ENCODE assay signal across 15 mouse cellular contexts in genomic region chr12:26176231-26176662, GRCm38 (mm10).
A peak's percentile ranks its signal among the peaks of the same experiment; 100 is the strongest.
DNase-seq lines count a peak whose midpoint lies in the region; ATAC-seq and TF ChIP-seq lines count a peak whose summit lies in the region.
"Had no signal": no experiment of that assay in that cellular context is flagged by ENCODE, and none has a peak within 500 bp of the region (broad histone marks: within the 10 kb centered on the region; RNA-seq: fewer than 3 reads in every experiment).

No protein-coding gene starts in this region.

- no peaks in the 10 kb centered on the region for H3K27me3 ChIP-seq in embryonic facial prominence, embryonic 14.5 days (replicated peaks; ENCODE audit: control insufficient read depth, insufficient read depth, low read length)
- no peaks in the 10 kb centered on the region for H3K27me3 ChIP-seq in embryonic facial prominence, embryonic 10.5 days (replicated peaks; ENCODE audit: low read depth, poor library complexity, severe bottlenecking)
- H3K27me3 ChIP-seq in heart, embryonic 16.5 days (ENCODE audit: control insufficient read depth, insufficient read depth, low read length), result no peaks in the 10 kb centered on the region
- H3K27me3 ChIP-seq: limb, embryonic 15.5 days; neural tube, embryonic 13.5 days had no signal

- H3K4me1 ChIP-seq in embryonic facial prominence, embryonic 14.5 days (ENCODE audit: control insufficient read depth, insufficient read depth, low read length), result 0 out of 2 replicates have a peak, but pooled peaks cover 5% of the 10 kb centered on the region
- H3K4me1 ChIP-seq in embryonic facial prominence, embryonic 10.5 days, result no peaks in the 10 kb centered on the region
- peaks cover 4% of the 10 kb centered on the region; the same call in 1 of the 2 replicates for H3K4me1 ChIP-seq in heart, embryonic 16.5 days (ENCODE audit: control insufficient read depth, insufficient read depth, low read length)
- H3K4me1 ChIP-seq: limb, embryonic 15.5 days had no signal

- no peak overlapping the region for H3K4me3 ChIP-seq in embryonic facial prominence, embryonic 14.5 days (ENCODE audit: low read depth, low read length)
- no peak overlapping the region for H3K4me3 ChIP-seq in embryonic facial prominence, embryonic 10.5 days
- H3K4me3 ChIP-seq in layer of hippocampus, adult 2 months, result no peak overlapping the region
- H3K4me3 ChIP-seq in heart, embryonic 16.5 days (ENCODE audit: low read length), result peak overlapping the region; percentile 24; the same call in 1 of the 2 replicates
- H3K4me3 ChIP-seq: limb, embryonic 15.5 days; neural tube, embryonic 13.5 days had no signal

- ATAC-seq in embryonic facial prominence, embryonic 14.5 days (ENCODE audit: low read depth), result peak; percentile 33; the same call in 1 of the 2 replicates
- peak; percentile 72; the same call in 1 of the 2 replicates for ATAC-seq in heart, embryonic 16.5 days (replicated peaks; ENCODE audit: extremely low read depth, insufficient read depth, low FRiP score)
- ATAC-seq: hindbrain, embryonic 16.5 days had no signal

- 38% methylated on average over 10 of the region's 10 CpGs for WGBS in embryonic facial prominence, embryonic 14.5 days
- 57% methylated on average over 10 of the region's 10 CpGs for WGBS in embryonic facial prominence, embryonic 10.5 days
- WGBS in heart, embryonic 16.5 days, result 20% methylated on average over 10 of the region's 10 CpGs

- no peak overlapping the region for H3K9ac ChIP-seq in embryonic facial prominence, embryonic 14.5 days (ENCODE audit: low read depth, low read length)
- H3K9ac ChIP-seq in heart, embryonic 16.5 days (ENCODE audit: low read length), result no peak overlapping the region
- H3K9ac ChIP-seq: limb, embryonic 15.5 days; neural tube, embryonic 13.5 days had no signal

- peak; percentile 51 for DNase-seq in embryonic facial prominence, embryonic 14.5 days (ENCODE audit: low spot score)
- no peak for DNase-seq in embryonic facial prominence, embryonic 10.5 days (ENCODE audit: low spot score)
- DNase-seq in layer of hippocampus, adult 2 months (ENCODE audit: low spot score in 2 of 2), result peak; percentile 48 to 51
- DNase-seq in layer of hippocampus, adult 9-10 months (ENCODE audit: low spot score), result no peak
- DNase-seq in cerebellum, adult 11 months, result peak; percentile 61
- DNase-seq in urinary bladder, postnatal 4 days (ENCODE audit: low spot score in 2 of 2), result no peak
- no peak for DNase-seq in spleen, adult 12 weeks (ENCODE audit: low spot score)
- DNase-seq: gastrocnemius, postnatal 25 days; lung, postnatal 14 days; midbrain, embryonic 14.5 days; thymus, adult 2 months had no signal

- H3K9me3 ChIP-seq in embryonic facial prominence, embryonic 14.5 days (ENCODE audit: control insufficient read depth, low read length), result no peaks in the 10 kb centered on the region
- H3K9me3 ChIP-seq in embryonic facial prominence, embryonic 10.5 days, result no peaks in the 10 kb centered on the region
- no peaks in the 10 kb centered on the region for H3K9me3 ChIP-seq in heart, embryonic 16.5 days (replicated peaks; ENCODE audit: control insufficient read depth, low read length)
- H3K9me3 ChIP-seq: limb, embryonic 15.5 days; neural tube, embryonic 13.5 days had no signal

- H3K27ac ChIP-seq in embryonic facial prominence, embryonic 14.5 days (replicated peaks; ENCODE audit: low read depth, low read length), result no peak overlapping the region
- H3K27ac ChIP-seq in embryonic facial prominence, embryonic 10.5 days (replicated peaks), result no peak overlapping the region
- H3K27ac ChIP-seq in layer of hippocampus, adult 2 months, result peak overlapping the region; percentile 32; the same call in 1 of the 2 replicates
- peak overlapping the region; percentile 40; the same call in 1 of the 2 replicates for H3K27ac ChIP-seq in heart, embryonic 16.5 days (ENCODE audit: low read length)
- H3K27ac ChIP-seq: limb, embryonic 15.5 days; neural tube, embryonic 13.5 days had no signal

- no peak for TF ChIP-seq CTCF in layer of hippocampus, adult 2 months (conservative IDR thresholded peaks at IDR 0.05)

- H3K4me2 ChIP-seq in embryonic facial prominence, embryonic 14.5 days (ENCODE audit: low read depth, low read length), result peak overlapping the region; percentile 1; the same call in 1 of the 2 replicates
- H3K4me2 ChIP-seq in heart, embryonic 16.5 days (ENCODE audit: low read depth, low read length), result peak overlapping the region; percentile 52
- H3K4me2 ChIP-seq: limb, embryonic 15.5 days; neural tube, embryonic 13.5 days had no signal

- no peaks in the 10 kb centered on the region for H3K36me3 ChIP-seq in embryonic facial prominence, embryonic 14.5 days (ENCODE audit: control insufficient read depth, insufficient read depth, low read length)
- H3K36me3 ChIP-seq in embryonic facial prominence, embryonic 10.5 days (replicated peaks), result no peaks in the 10 kb centered on the region
- no peaks in the 10 kb centered on the region for H3K36me3 ChIP-seq in heart, embryonic 16.5 days (ENCODE audit: control insufficient read depth, insufficient read depth)
- H3K36me3 ChIP-seq: limb, embryonic 15.5 days; neural tube, embryonic 13.5 days had no signal

Comparison
In these comparisons a context has a peak if more than half of its experiments do, and no peak if none do; other contexts are left out.
1. DNase-seq: peak in embryonic facial prominence, embryonic 14.5 days (single experiment), layer of hippocampus, adult 2 months (2 of 2) and cerebellum, adult 11 months (single experiment); none in embryonic facial prominence, embryonic 10.5 days (single experiment), layer of hippocampus, adult 9-10 months (single experiment), urinary bladder, postnatal 4 days (0 of 2) and spleen, adult 12 weeks (single experiment).
2. H3K27ac ChIP-seq: peak in layer of hippocampus, adult 2 months (single experiment) and heart, embryonic 16.5 days (single experiment); none in embryonic facial prominence, embryonic 14.5 days (single experiment) and embryonic facial prominence, embryonic 10.5 days (single experiment).